Mouse (Mus musculus) gastrocnemius, adult 2 months (tissue): ENCODE data around the gene Sort1. TPM values are rescaled to one million over a fixed set of nuclear protein-coding genes. Genes with fewer than 3 reads are reported as not detected.
"Not testable (repeated sequence)": the region's sequence is repeated elsewhere in the genome, so short reads cannot be mapped to it uniquely, and the experiment has no call there.

Experiments
- DNase-seq: peaks from one replicate; pipeline ENCODE4 v3.0.0; 2022
- H3K27ac ChIP-seq: fragments of 200-600 bp; 2 replicates; pipeline ENCODE4 v1.8.1; 2022; ENCODE audit warnings: mild to moderate bottlenecking
- H3K4me3 ChIP-seq: fragments of 200-600 bp; 2 replicates; pipeline ENCODE4 v1.8.1; 2022; ENCODE audit warnings: mild to moderate bottlenecking, moderate library complexity
- CTCF ChIP-seq: fragments of 200-600 bp; IDR thresholded peaks from 2 replicates; pipeline ENCODE4 v1.8.1; 2022; ENCODE audit warnings: antibody characterized with exemption, mild to moderate bottlenecking, moderate library complexity
- intact Hi-C: fragments of 180-260 bp; cut with DNase I; formaldehyde crosslinking; loops from one replicate; pipeline ENCODE4 v1.15.1; 2025
- long read RNA-seq, 2 experiments: library from polyadenylated mRNA; stranded (forward); transcript quantifications; one replicate each; pipeline ENCODE4 v2.0.0; 2021
- total RNA-seq, 2 experiments: library from RNA; stranded (reverse); gene quantifications; 2 replicates each; pipeline ENCODE4 v1.2.3; 2021

Sort1 gene
- 10 to 100 TPM; 28.4 to 56.4 TPM for total RNA-seq
- long read RNA-seq, experiment 1, full-length matches to known transcripts: 9 of 22 reads
- long read RNA-seq, experiment 1, partial matches to known transcripts: 2 of 22 reads
- long read RNA-seq, experiment 1, other reads (novel, unspliced or antisense): 11 of 22 reads
- long read RNA-seq, experiment 2, full-length matches to known transcripts: 19 of 46 reads
- long read RNA-seq, experiment 2, partial matches to known transcripts: 19 of 46 reads
- long read RNA-seq, experiment 2, other reads (novel, unspliced or antisense): 8 of 46 reads

DNA sequence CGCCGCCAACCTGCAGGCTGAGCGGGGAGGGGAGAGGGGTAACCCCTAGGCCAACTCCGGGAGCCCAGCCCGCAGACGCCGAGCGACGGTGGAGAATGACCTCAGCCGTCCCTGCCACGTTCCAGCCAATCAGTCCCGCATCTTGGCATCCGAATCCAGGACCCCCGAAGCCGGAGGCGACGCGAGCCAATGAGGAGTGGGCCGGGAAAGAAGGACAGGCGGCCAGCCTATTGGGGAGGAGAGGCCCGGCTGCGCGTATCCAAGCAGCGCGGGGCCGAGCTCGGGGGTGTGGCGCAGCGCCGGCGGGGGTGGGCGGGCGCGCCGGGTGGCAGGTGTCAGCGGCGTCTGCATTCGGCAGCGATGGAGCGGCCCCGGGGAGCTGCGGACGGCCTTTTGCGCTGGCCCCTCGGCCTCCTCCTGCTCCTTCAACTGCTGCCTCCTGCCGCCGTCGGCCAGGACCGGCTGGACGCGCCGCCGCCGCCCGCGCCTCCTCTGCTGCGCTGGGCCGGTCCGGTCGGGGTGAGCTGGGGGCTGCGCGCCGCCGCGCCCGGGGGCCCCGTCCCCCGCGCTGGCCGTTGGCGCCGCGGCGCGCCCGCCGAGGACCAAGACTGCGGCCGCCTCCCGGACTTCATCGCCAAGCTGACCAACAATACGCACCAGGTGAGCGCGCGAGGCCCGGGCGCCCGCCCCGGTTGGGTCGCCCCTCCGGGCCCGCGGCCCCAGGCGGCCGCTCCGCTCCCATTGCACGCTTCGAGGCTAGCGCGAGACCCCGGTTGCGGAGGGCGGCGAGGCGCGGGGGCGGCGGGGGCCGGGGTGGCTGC lies at the start of gene Sort1:
Gene Sort1, plus strand, starts transcription at position 302 of the 821 bp plus-strand sequence.
- intact Hi-C loops: loop anchor here (2.0 kb wide), 1 partner anchor 31 kb away; no protein-coding TSS in a partner anchor
- peak; percentile 91 for DNase-seq
- Histone ChIP-seq H3K4me3 (peak within 1 kb of the TSS; percentile 89), H3K27ac (peak within 1 kb of the TSS; percentile 80)
- TF ChIP-seq CTCF: no peak

DNA sequence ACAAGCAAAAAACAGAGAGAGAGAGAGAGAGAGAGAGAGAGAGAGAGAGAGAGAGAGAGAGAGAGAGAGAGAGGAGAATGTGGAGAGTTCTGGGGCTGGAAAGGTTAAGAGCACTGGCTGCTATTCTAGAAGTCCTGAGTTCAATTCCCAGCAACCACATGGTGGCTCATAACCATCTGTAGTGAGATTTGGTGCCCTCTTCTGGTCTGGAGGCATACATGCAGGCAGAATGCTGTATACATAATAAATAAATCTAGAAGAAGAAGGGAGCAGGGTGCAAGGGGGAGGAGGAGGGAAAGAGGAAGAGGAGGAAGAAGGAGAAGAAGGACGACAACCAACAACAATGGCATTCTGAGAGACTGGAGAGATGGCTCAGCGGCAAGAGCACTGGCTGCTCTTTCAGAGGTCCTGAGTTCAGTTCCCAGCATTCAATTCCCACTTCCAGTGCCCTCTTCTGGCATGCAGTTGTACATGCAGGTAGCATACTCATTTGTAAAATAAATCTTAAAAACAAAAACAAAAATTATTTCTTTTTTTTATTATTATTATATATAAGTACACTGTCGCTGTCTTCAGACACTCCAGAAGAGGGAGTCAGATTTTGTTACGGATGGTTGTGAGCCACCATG lies 46.3 kb upstream of the Sort1 start:
- DNase-seq, H3K27ac ChIP-seq, H3K4me3 ChIP-seq, intact Hi-C loops: not testable (repeated sequence)
- peak; percentile 19; the same call in 1 of the 2 replicates for TF ChIP-seq CTCF

DNA sequence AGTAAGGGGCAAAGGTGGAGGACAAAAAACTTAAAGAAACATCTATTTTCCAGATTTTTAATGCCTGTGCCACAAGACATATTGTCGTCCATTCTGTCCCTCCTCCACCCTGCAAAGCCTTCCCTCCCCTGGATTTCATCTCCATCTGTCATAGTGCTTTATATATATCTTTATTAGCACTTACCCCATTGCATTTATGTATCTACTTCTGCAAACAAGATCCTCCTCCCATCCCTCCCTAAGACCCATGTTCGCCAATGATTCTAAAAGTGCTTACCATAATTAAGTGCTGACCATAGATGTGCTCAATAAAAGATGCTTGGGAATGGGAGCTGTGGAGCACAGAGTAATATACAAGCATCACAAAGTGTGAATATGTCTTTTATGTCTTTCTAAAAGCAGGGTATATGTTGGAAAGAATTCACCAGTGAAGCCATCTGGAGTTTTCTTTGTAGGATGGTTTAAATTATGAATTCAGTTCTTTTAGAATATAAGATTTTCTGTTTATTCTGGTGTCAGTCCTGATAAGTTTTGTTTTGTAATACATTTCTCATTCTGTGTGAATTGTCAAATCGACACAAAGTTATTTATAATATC lies 42.5 kb upstream of the Sort1 start:
- intact Hi-C loops: no loop called here
- TF ChIP-seq CTCF: no peak
- Histone ChIP-seq H3K4me3 (no peak overlapping the region), H3K27ac (no peak overlapping the region)
- DNase-seq: no peak

- intact Hi-C loops: no loop called here
- TF ChIP-seq CTCF: no peak
- H3K27ac ChIP-seq: no peak overlapping the region
- DNase-seq: no peak
- no peak overlapping the region for H3K4me3 ChIP-seq
These were observed 37.0 kb upstream of the Sort1 start for GRCm38 (mm10) chr3:108246857-108247256.

DNA sequence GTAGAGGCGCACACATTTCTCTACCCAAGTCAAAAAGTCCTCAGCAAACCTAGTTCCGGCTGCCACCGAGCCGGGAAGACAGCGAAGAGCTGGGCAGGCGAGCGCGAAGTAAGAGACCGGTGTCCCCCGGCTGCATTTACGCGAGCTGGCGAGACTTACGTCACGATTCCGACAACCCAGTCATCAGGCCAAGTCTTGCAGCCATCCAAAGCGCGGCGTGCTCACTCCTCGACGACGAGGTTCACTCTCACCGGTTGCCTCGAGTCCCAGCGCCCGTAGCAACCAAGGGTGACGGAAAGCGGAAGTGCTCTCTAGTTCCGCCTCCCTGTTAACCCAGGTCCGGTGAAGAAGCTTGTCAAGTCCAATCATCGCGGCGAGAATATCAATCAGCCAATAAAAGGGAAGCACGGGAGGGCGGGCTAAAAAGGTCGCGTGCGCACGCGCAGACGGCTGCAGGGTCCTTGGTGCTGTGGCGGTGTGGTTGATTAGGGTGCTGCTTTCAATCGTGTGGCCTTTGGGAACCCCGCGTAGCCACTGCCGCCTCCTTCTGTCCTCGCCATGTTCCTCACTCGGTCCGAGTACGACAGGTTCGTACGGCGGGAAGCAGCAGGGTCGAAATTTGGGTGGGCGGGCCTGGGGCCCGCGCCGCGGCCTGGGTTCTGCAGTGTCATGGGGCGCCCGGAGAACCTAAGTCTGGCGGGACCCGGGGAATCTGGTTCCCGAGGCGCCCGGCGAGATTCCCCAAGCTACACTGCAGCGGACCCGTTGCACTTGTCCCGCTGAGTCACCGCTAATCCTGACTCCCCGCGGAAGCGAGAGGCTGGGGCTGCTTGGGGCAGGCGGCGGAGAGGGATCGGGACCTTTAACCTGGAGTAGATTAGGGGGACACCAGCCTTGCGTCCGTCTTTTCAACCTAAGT lies 26.9 kb upstream of the Sort1 start, which contains the start of gene Psma5:
Gene Psma5, plus strand, starts transcription at position 208 of the 919 bp plus-strand sequence.
- H3K4me3 ChIP-seq: peak within 1 kb of the TSS; percentile 99
- H3K27ac ChIP-seq: peak within 1 kb of the TSS; percentile 95
- TF ChIP-seq CTCF: no peak
- peak; percentile 95 for DNase-seq
- intact Hi-C loops: loop anchor here (10.0 kb wide), 1 partner anchor 92 kb away; no protein-coding TSS in a partner anchor

GRCm38 (mm10) chr3:108257831-108258500 lies 25.9 kb upstream of the Sort1 start:
- peak overlapping the region; percentile 95 for H3K27ac ChIP-seq
- intact Hi-C loops: loop anchor here (10.0 kb wide), 1 partner anchor 93 kb away; no protein-coding TSS in a partner anchor
- TF ChIP-seq CTCF: no peak
- DNase-seq: no peak
- peak overlapping the region; percentile 99 for H3K4me3 ChIP-seq

- intact Hi-C loops: loop anchor here (10.0 kb wide), 1 partner anchor 95 kb away; no protein-coding TSS in a partner anchor
- Histone ChIP-seq H3K27ac (no peak overlapping the region), H3K4me3 (no peak overlapping the region)
- TF ChIP-seq CTCF: no peak
- DNase-seq: no peak
These were observed 24.6 kb upstream of the Sort1 start for GRCm38 (mm10) chr3:108259319-108259718.

GRCm38 (mm10) chr3:108279495-108279894 lies 4.4 kb upstream of the Sort1 start:
- intact Hi-C loops: not testable (repeated sequence)
- Histone ChIP-seq H3K4me3 (peak overlapping the region; percentile 11; the same call in 1 of the 2 replicates), H3K27ac (peak overlapping the region; percentile 82)
- peak; percentile 64 for DNase-seq

GRCm38 (mm10) chr3:108282401-108283240 lies 1.3 kb upstream of the Sort1 start:
- H3K4me3 ChIP-seq: peak overlapping the region; percentile 89
- peak overlapping the region; percentile 80 for H3K27ac ChIP-seq
- TF ChIP-seq CTCF: peak; percentile 72
- intact Hi-C loops: loop anchor here (1.0 kb wide), 1 partner anchor 107 kb away; no protein-coding TSS in a partner anchor
- no peak for DNase-seq

- no peak for TF ChIP-seq CTCF
- H3K27ac ChIP-seq: peak overlapping the region; percentile 80
- intact Hi-C loops: no loop called here
- H3K4me3 ChIP-seq: peak overlapping the region; percentile 89
- DNase-seq: no peak
These were observed 681 bp upstream of the Sort1 start for GRCm38 (mm10) chr3:108283241-108283561.
